In genomic region chr4:46842596-46842995, GRCm38 (mm10) we compare ENCODE assay signal across 18 mouse cellular contexts.
"Had no signal": no experiment of that assay in that cellular context is flagged by ENCODE, and none has a peak within 500 bp of the region (broad histone marks: within the 10 kb centered on the region; RNA-seq: fewer than 3 reads in every experiment).

No protein-coding gene starts in this region.

- ATAC-seq: lung, postnatal 0 days; midbrain, embryonic 13.5 days; midbrain, embryonic 15.5 days had no signal

- H3K27ac ChIP-seq: lung, embryonic 15.5 days; macrophage; midbrain, embryonic 13.5 days; midbrain, embryonic 15.5 days; neural tube, embryonic 12.5 days had no signal

- DNase-seq: lung, adult 2 months; lung, postnatal 14 days; lung, postnatal 36 days; retina, postnatal 1 day; right cerebral cortex, adult 18-20 months; right cerebral cortex, postnatal 25 days; right cerebral cortex, postnatal 4 days; spleen, adult 18-20 months; thymus, adult 18-20 months; thymus, postnatal 14 days; thymus, postnatal 36 days had no signal

- H3K4me3 ChIP-seq: lung, embryonic 15.5 days; megakaryocyte, embryonic 14.5 days; midbrain, embryonic 13.5 days; midbrain, embryonic 15.5 days; neural tube, embryonic 12.5 days had no signal
